Mouse (Mus musculus) cerebellum, adult 2 months (tissue): ENCODE measurements at regions not wholly inside any gene's neighbourhood (a gene's known extent, or its start where the extent isn't known, plus 50 kb on each side); places are given as distances from the start of the nearest gene placed in this dataset.

Source experiments
- CTCF ChIP-seq: fragments of 200-500 bp; IDR thresholded peaks from 2 replicates; pipeline ENCODE4 v1.5.1; 2011; ENCODE audit warnings: low read depth, mild to moderate bottlenecking, control low read depth, low read length, moderate library complexity, borderline replicate concordance; ENCODE audit not compliant: insufficient read depth
- POLR2A ChIP-seq: fragments of 200-500 bp; IDR thresholded peaks from 2 replicates; pipeline ENCODE4 v1.6.1; 2011; ENCODE audit warnings: low read length, control low read depth, borderline replicate concordance; ENCODE audit not compliant: insufficient read depth

DNA sequence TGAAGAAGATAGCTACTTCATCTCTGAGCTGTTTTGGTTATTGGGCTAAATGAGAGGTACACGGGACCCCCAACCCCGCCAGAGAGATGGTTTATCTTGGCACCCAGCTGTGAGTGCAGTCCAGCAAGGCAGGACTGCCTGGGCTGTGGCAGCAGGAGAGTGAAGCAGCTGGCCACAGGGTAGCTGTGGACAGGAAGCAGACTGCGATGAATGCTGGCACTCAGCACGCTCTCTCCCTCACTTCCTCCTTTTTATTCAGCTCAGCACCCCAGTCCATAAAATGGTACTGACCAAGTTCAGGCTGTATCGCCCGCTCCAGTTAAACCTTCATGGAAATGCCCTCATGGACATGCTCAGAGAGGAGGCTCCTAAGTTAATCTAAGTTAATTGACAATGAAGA is 67.4 kb upstream of the Klf7 start:
- TF ChIP-seq CTCF = no peak
- TF ChIP-seq POLR2A = no peak
